Mouse (Mus musculus) sigmoid colon, adult 10 weeks (tissue): ENCODE results near the gene Calm4. TPM values are rescaled to one million over a fixed set of nuclear protein-coding genes. Genes with fewer than 3 reads are reported as not detected.

Experiments used
- polyA plus RNA-seq: library from polyadenylated mRNA; stranded (reverse); fragments of 350-450 nt; fragmentation: Illumina TruSeq; extraction: RNeasy Lipid Tissue Mini Kit (QIAGEN cat#74804); gene quantifications from one replicate; pipeline ENCODE4 v1.2.3, GENCODE M21; 2014; ENCODE audit warnings: low read depth, low replicate concordance

Gene Calm4
- polyA plus RNA-seq, result not detected

GRCm38 (mm10) chr13:3837312-3837807, at the start of gene Calm4:
TSS of gene Calm4 (plus strand) at chr13:3837757.

GRCm38 (mm10) chr13:3804186-3804585, 33.4 kb upstream of the Calm4 start, which contains the start of gene Calml3:
TSS of gene Calml3 (minus strand) at chr13:3804316.

GRCm38 (mm10) chr13:3853648-3854333, 16.2 kb downstream of the Calm4 start, which contains the start of gene Calm5:
TSS of gene Calm5 (plus strand) at chr13:3854173.

Other genes with a start within 250 kb of the Calm4 start
- gene Fam208b, start 226.6 kb upstream of the Calm4 start, polyA plus RNA-seq, result 72.8 TPM
- gene Asb13, start 203.7 kb upstream of the Calm4 start, polyA plus RNA-seq, result 21.7 TPM
- gene Calml3, start 33.4 kb upstream of the Calm4 start, polyA plus RNA-seq, result not detected
- not detected for gene Calm5, start 16.4 kb downstream of the Calm4 start, polyA plus RNA-seq
- 653 TPM for gene Net1, start 80.5 kb downstream of the Calm4 start, polyA plus RNA-seq
- 17.8 TPM for gene Tubal3, start 80.5 kb downstream of the Calm4 start, polyA plus RNA-seq
- gene Ucn3, start 107.6 kb downstream of the Calm4 start, polyA plus RNA-seq, result not detected
- 513 TPM for gene Akr1c14, start 211.3 kb downstream of the Calm4 start, polyA plus RNA-seq